Mouse (Mus musculus) liver, adult 2 months (tissue): ENCODE results near the gene Gm20503.

Experiments
- CTCF ChIP-seq: fragments of 200-500 bp; IDR thresholded peaks from 2 replicates; pipeline ENCODE4 v1.5.1; 2011; ENCODE audit warnings: low read depth, low read length, control low read depth
- POLR2A ChIP-seq: fragments of 200-500 bp; IDR thresholded peaks from 2 replicates; pipeline ENCODE4 v1.6.1; 2011; ENCODE audit warnings: low read length, control low read depth; ENCODE audit not compliant: insufficient read depth; ENCODE audit errors: extremely low read depth

GRCm38 (mm10) chr4:59006211-59006610 lies 3.2 kb downstream of the Gm20503 start:
- no peak for TF ChIP-seq CTCF
- TF ChIP-seq POLR2A, result no peak
